Mouse (Mus musculus) E14TG2a.4 (cell line): Measurements from ENCODE around the gene Eppin.

Source experiments
- CTCF ChIP-seq: conservative IDR thresholded peaks from 2 replicates; pipeline ENCODE4 v1.5.1; 2014; ENCODE audit warnings: low read length
- NANOG ChIP-seq: IDR thresholded peaks from 2 replicates; pipeline ENCODE4 v1.6.1; 2014; ENCODE audit warnings: borderline replicate concordance, low read length, mixed read lengths
- POU5F1 ChIP-seq: IDR thresholded peaks from 2 replicates; pipeline ENCODE4 v1.6.1; 2014; ENCODE audit warnings: low read length, borderline replicate concordance

GRCm38 (mm10) chr2:164560106-164560505 lies 33.3 kb downstream of the Eppin start:
- TF ChIP-seq CTCF (no peak), POU5F1 (no peak), NANOG (no peak)
